Mouse (Mus musculus) embryo, embryonic 9.5 days (tissue): Measurements from ENCODE around the gene Hist1h1e.

Experiments used
- DNase-seq: peaks from one replicate; pipeline ENCODE4 v3.0.0-alpha.2; 2017; ENCODE audit errors: extremely low spot score

Hist1h1e gene

GRCm38 (mm10) chr13:23622175-23622671, at the start of gene Hist1h1e:
Hist1h1e (minus strand) TSS chr13:23622558.
- peak; percentile 96 for DNase-seq

- no peak for DNase-seq
Observed at GRCm38 (mm10) chr13:23662536-23662935, 40.2 kb upstream of the Hist1h1e start.

- no peak for DNase-seq
Observed at GRCm38 (mm10) chr13:23659636-23660366, 37.4 kb upstream of the Hist1h1e start.

GRCm38 (mm10) chr13:23630653-23631052, 8.3 kb upstream of the Hist1h1e start:
- no peak for DNase-seq

GRCm38 (mm10) chr13:23622861-23623450, 598 bp upstream of the Hist1h1e start:
- peak; percentile 33 for DNase-seq

- DNase-seq: no peak
Observed at GRCm38 (mm10) chr13:23621532-23622174, 705 bp downstream of the Hist1h1e start.

GRCm38 (mm10) chr13:23620733-23621531, 1.4 kb downstream of the Hist1h1e start, which contains the start of gene Hist1h2be:
Hist1h2be (minus strand) TSS chr13:23621124.
- peak; percentile 91 for DNase-seq

- DNase-seq: peak; percentile 21
Observed at GRCm38 (mm10) chr13:23620056-23620732, 2.2 kb downstream of the Hist1h1e start.

- DNase-seq: no peak
Observed at GRCm38 (mm10) chr13:23611638-23612037, 10.7 kb downstream of the Hist1h1e start.

GRCm38 (mm10) chr13:23610393-23610792, 12.0 kb downstream of the Hist1h1e start:
- DNase-seq: no peak

- no peak for DNase-seq
Observed at GRCm38 (mm10) chr13:23609844-23610243, 12.5 kb downstream of the Hist1h1e start.

- no peak for DNase-seq
Observed at GRCm38 (mm10) chr13:23609209-23609608, 13.1 kb downstream of the Hist1h1e start.

- no peak for DNase-seq
Observed at GRCm38 (mm10) chr13:23605052-23605451, 17.3 kb downstream of the Hist1h1e start.

GRCm38 (mm10) chr13:23604452-23604851, 17.9 kb downstream of the Hist1h1e start:
- no peak for DNase-seq

- DNase-seq: no peak
Observed at GRCm38 (mm10) chr13:23603182-23603699, 19.1 kb downstream of the Hist1h1e start.

- peak; percentile 74 for DNase-seq
Observed at GRCm38 (mm10) chr13:23597957-23598356, 24.4 kb downstream of the Hist1h1e start.

GRCm38 (mm10) chr13:23595622-23596372, 26.6 kb downstream of the Hist1h1e start:
- no peak for DNase-seq

- DNase-seq: no peak
Observed at GRCm38 (mm10) chr13:23595185-23595584, 27.2 kb downstream of the Hist1h1e start.

GRCm38 (mm10) chr13:23593051-23593770, 29.1 kb downstream of the Hist1h1e start:
- no peak for DNase-seq
